Comparison of ENCODE assay signal across 14 mouse cellular contexts in the genomic region with DNA sequence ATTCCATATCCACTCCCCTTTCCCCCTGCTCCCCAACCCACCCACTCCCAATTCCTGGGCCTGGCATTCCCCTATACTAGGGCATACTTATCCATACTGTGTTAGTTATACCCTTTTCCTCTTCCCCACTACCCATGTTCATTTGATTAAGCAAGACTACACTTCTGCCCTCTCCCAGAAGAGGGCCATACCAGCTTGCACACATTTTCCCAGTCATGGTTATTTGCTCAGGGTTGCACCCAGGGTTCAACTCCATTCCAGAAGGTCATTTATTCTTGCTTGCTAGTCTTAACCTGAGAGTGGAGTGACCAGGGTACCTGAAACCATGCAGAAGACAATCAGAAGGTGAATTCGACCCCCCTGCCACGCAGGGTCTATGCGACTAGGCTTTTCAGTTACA.
DNase-seq lines count a peak whose midpoint lies in the region; ATAC-seq and TF ChIP-seq lines count a peak whose summit lies in the region.
"Had no signal": no experiment of that assay in that cellular context is flagged by ENCODE, and none has a peak within 500 bp of the region (broad histone marks: within the 10 kb centered on the region; RNA-seq: fewer than 3 reads in every experiment).

No protein-coding gene starts in this region.

- H3K27ac ChIP-seq in kidney, embryonic 16.5 days (ENCODE audit: low read length): no peak overlapping the region
- no peak overlapping the region for H3K27ac ChIP-seq in midbrain, postnatal 0 days (ENCODE audit: low read depth, low read length)
- H3K27ac ChIP-seq in midbrain, embryonic 10.5 days (replicated peaks): no peak overlapping the region
- no peak overlapping the region for H3K27ac ChIP-seq in hindbrain, embryonic 11.5 days (ENCODE audit: low read depth, low read length)
- H3K27ac ChIP-seq: embryonic facial prominence, embryonic 10.5 days; liver, embryonic 13.5 days had no signal

- no peaks in the 10 kb centered on the region for H3K9me3 ChIP-seq in kidney, embryonic 16.5 days (ENCODE audit: low read length)
- no peaks in the 10 kb centered on the region for H3K9me3 ChIP-seq in midbrain, postnatal 0 days (ENCODE audit: low read length)
- H3K9me3 ChIP-seq in midbrain, embryonic 10.5 days (replicated peaks): no peaks in the 10 kb centered on the region
- no peaks in the 10 kb centered on the region for H3K9me3 ChIP-seq in hindbrain, embryonic 11.5 days (ENCODE audit: control insufficient read depth, low read length)
- H3K9me3 ChIP-seq: embryonic facial prominence, embryonic 10.5 days; liver, embryonic 13.5 days had no signal

- 72% methylated on average over 3 of the region's 3 CpGs for WGBS in kidney, embryonic 16.5 days
- whole genome bisulfite sequencing in midbrain, postnatal 0 days: 93% methylated on average over 3 of the region's 3 CpGs
- 92% methylated on average over 3 of the region's 3 CpGs for WGBS in midbrain, embryonic 10.5 days
- WGBS in hindbrain, embryonic 11.5 days: 89% methylated on average over 3 of the region's 3 CpGs

- H3K4me3 ChIP-seq in kidney, embryonic 16.5 days (ENCODE audit: low read length): no peak overlapping the region
- no peak overlapping the region for H3K4me3 ChIP-seq in midbrain, postnatal 0 days (ENCODE audit: low read depth, low read length)
- no peak overlapping the region for H3K4me3 ChIP-seq in midbrain, embryonic 10.5 days
- H3K4me3 ChIP-seq in hindbrain, embryonic 11.5 days (ENCODE audit: low read depth, low read length): no peak overlapping the region
- H3K4me3 ChIP-seq: embryonic facial prominence, embryonic 10.5 days; liver, embryonic 13.5 days had no signal

- H3K27me3 ChIP-seq in kidney, embryonic 16.5 days (ENCODE audit: insufficient read depth, low read length): no peaks in the 10 kb centered on the region
- H3K27me3 ChIP-seq in midbrain, postnatal 0 days (ENCODE audit: insufficient read depth, low read length): no peaks in the 10 kb centered on the region
- no peaks in the 10 kb centered on the region for H3K27me3 ChIP-seq in midbrain, embryonic 10.5 days (ENCODE audit: low read depth, poor library complexity, severe bottlenecking)
- H3K27me3 ChIP-seq in hindbrain, embryonic 11.5 days (ENCODE audit: control insufficient read depth, insufficient read depth, low read length): no peaks in the 10 kb centered on the region
- H3K27me3 ChIP-seq: liver, embryonic 13.5 days had no signal

- H3K4me1 ChIP-seq in kidney, embryonic 16.5 days (ENCODE audit: insufficient read depth, low read length): no peaks in the 10 kb centered on the region
- H3K4me1 ChIP-seq in midbrain, postnatal 0 days (ENCODE audit: insufficient read depth, low read length): no peaks in the 10 kb centered on the region
- peaks cover 4% of the 10 kb centered on the region; the same call in 1 of the 2 replicates for H3K4me1 ChIP-seq in midbrain, embryonic 10.5 days
- H3K4me1 ChIP-seq in hindbrain, embryonic 11.5 days (replicated peaks; ENCODE audit: control insufficient read depth, insufficient read depth, low read length): no peaks in the 10 kb centered on the region
- H3K4me1 ChIP-seq: embryonic facial prominence, embryonic 10.5 days; liver, embryonic 13.5 days had no signal

- DNase-seq in cerebellum, adult 9-10 months: no peak
- no peak for DNase-seq in kidney, postnatal 36 days
- DNase-seq in midbrain, postnatal 0 days (ENCODE audit: low spot score): no peak
- DNase-seq in midbrain, embryonic 10.5 days (ENCODE audit: low spot score): no peak
- no peak for DNase-seq in hindbrain, embryonic 11.5 days (ENCODE audit: low spot score)
- DNase-seq: cerebellum, adult 8-10 months; heart, postnatal 36 days; liver, embryonic 13.5 days; right cerebral cortex, postnatal 4 days had no signal

- no peak overlapping the region for H3K4me2 ChIP-seq in kidney, embryonic 16.5 days (replicated peaks; ENCODE audit: low read depth, low read length)
- H3K4me2 ChIP-seq in midbrain, postnatal 0 days (ENCODE audit: low read depth, low read length, poor library complexity, severe bottlenecking): no peak overlapping the region
- H3K4me2 ChIP-seq in hindbrain, embryonic 11.5 days (replicated peaks; ENCODE audit: low read depth, low read length): no peak overlapping the region
- H3K4me2 ChIP-seq: liver, embryonic 13.5 days had no signal

- H3K36me3 ChIP-seq in kidney, embryonic 16.5 days (ENCODE audit: insufficient read depth, low read length): no peaks in the 10 kb centered on the region
- no peaks in the 10 kb centered on the region for H3K36me3 ChIP-seq in midbrain, postnatal 0 days (ENCODE audit: insufficient read depth, low read length)
- no peaks in the 10 kb centered on the region for H3K36me3 ChIP-seq in midbrain, embryonic 10.5 days
- H3K36me3 ChIP-seq in hindbrain, embryonic 11.5 days (ENCODE audit: control insufficient read depth, insufficient read depth, low read length): no peaks in the 10 kb centered on the region
- H3K36me3 ChIP-seq: embryonic facial prominence, embryonic 10.5 days; liver, embryonic 13.5 days had no signal

- peak; percentile 12; the same call in 1 of the 2 replicates for TF ChIP-seq CTCF in midbrain, postnatal 0 days (IDR thresholded peaks at IDR 0.05)

- no peak overlapping the region for H3K9ac ChIP-seq in kidney, embryonic 16.5 days (replicated peaks; ENCODE audit: low read length)
- H3K9ac ChIP-seq in midbrain, postnatal 0 days (replicated peaks; ENCODE audit: low read length, poor library complexity, severe bottlenecking): no peak overlapping the region
- no peak overlapping the region for H3K9ac ChIP-seq in hindbrain, embryonic 11.5 days (ENCODE audit: low read depth, low read length)
- H3K9ac ChIP-seq: liver, embryonic 13.5 days had no signal

- peak; percentile 52; the same call in 1 of the 2 replicates for ATAC-seq in cerebellum, adult (ENCODE audit: insufficient number of reproducible peaks, low FRiP score, low TSS enrichment)
- peak; percentile 67 for ATAC-seq in kidney, embryonic 16.5 days (ENCODE audit: low FRiP score, low TSS enrichment)
- ATAC-seq in midbrain, postnatal 0 days (ENCODE audit: low FRiP score): no peak
- ATAC-seq in megakaryocyte progenitor cell, adult 5-6 weeks (replicated peaks; ENCODE audit: poor library complexity): 0 out of 2 replicates have a peak, but pooled peaks have one; percentile 48
- ATAC-seq in hindbrain, embryonic 11.5 days (ENCODE audit: low FRiP score): no peak
- ATAC-seq: intestine, embryonic 16.5 days had no signal

Comparison
In these comparisons a context has a peak if more than half of its experiments do, and no peak if none do; other contexts are left out.
1. ATAC-seq: peak in cerebellum, adult (single experiment), kidney, embryonic 16.5 days (single experiment) and megakaryocyte progenitor cell, adult 5-6 weeks (single experiment); none in midbrain, postnatal 0 days (single experiment) and hindbrain, embryonic 11.5 days (single experiment).